Mouse (Mus musculus) liver, embryonic 12.5 days (tissue): ENCODE data around the gene Ice2. TPM values are rescaled to one million over a fixed set of nuclear protein-coding genes. Genes with fewer than 3 reads are reported as not detected.

ENCODE experiments used
- ATAC-seq: fragments of 200-750 bp; cut with Nextera tagmentation; 2 replicates; pipeline ENCODE4 v1.8.0; 2017; ENCODE audit warnings: moderate number of reproducible peaks, mild to moderate bottlenecking, moderate library complexity
- H3K27ac ChIP-seq: fragments of 300-500 bp; sonication (generic); 2 replicates; pipeline ENCODE4 v1.5.1; 2016; ENCODE audit warnings: mild to moderate bottlenecking
- H3K27me3 ChIP-seq: fragments of 300-500 bp; sonication (generic); replicated peaks from 2 replicates; pipeline ENCODE4 v1.6.1; 2016; ENCODE audit warnings: mild to moderate bottlenecking, moderate library complexity
- H3K36me3 ChIP-seq: fragments of 300-500 bp; sonication (generic); 2 replicates; pipeline ENCODE4 v1.6.1; 2016; ENCODE audit warnings: mild to moderate bottlenecking, moderate library complexity
- H3K4me1 ChIP-seq: fragments of 300-500 bp; sonication (generic); 2 replicates; pipeline ENCODE4 v1.6.1; 2016
- H3K4me2 ChIP-seq: fragments of 300-500 bp; sonication (generic); 2 replicates; pipeline ENCODE4 v1.6.1; 2016; ENCODE audit warnings: mild to moderate bottlenecking, moderate library complexity
- H3K4me3 ChIP-seq: fragments of 300-500 bp; sonication (generic); 2 replicates; pipeline ENCODE4 v1.5.1; 2016; ENCODE audit warnings: mild to moderate bottlenecking, moderate library complexity
- H3K9ac ChIP-seq: fragments of 300-500 bp; sonication (generic); 2 replicates; pipeline ENCODE4 v1.6.1; 2016; ENCODE audit warnings: mild to moderate bottlenecking, moderate library complexity
- H3K9me3 ChIP-seq: fragments of 300-500 bp; sonication (generic); replicated peaks from 2 replicates; pipeline ENCODE4 v1.6.1; 2016; ENCODE audit warnings: mild to moderate bottlenecking, moderate library complexity
- WGBS: fragments of 180-500 bp; shearing (Covaris S2); methylation state at CpG from one replicate; pipeline ENCODE4 v1.1.7; 2016; ENCODE audit not compliant: insufficient replicate concordance; 5-methylcytosine and 5-hydroxymethylcytosine counted together
- polyA plus RNA-seq: library from polyadenylated mRNA; unstranded; fragments of >200 nt; fragmentation: Nextera tagmentation; extraction: Ambion mirVana; gene quantifications from 2 replicates; pipeline ENCODE4 v1.2.1, GENCODE M21; 2016

Gene Ice2
- polyA plus RNA-seq, 1 experiment from 2014 or later = 13.4 TPM

DNA sequence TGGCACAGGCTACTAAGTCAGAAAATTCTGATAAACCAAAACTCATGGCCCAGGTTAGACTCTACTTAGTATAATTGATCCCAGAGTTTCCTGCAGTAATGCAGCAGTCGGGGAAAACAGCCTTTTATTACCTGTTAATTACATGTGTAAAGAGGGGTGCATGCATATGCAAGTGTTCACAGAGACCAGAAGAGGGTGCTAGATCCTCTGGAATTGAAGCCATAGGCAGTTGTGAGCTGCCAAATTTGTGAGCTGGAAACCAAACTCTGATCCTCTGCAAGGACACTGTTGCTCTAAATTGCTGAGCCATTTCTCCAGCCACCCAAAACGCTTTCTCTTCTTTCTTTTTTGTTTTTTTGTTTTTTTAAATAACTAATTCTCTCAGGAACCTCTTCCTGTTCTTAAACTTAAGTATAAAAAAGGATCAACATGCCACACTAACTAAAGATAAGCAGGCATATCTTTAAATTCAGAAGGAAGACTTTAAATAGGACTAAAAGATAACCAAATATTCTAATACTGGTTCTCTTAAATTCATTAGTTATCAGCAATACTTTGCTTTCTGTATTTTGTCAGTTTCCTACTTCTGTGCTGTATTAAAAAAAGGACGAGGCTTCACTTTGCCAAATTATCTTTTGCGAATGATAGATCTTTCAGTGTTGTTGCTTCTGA lies 20.6 kb upstream of the Ice2 start:
- Histone ChIP-seq H3K4me2 (no peak overlapping the region), H3K9ac (no peak overlapping the region), H3K36me3 (peaks cover 9% of the 10 kb centered on the region; the same call in 1 of the 2 replicates), H3K9me3 (no peaks in the 10 kb centered on the region), H3K4me3 (no peak overlapping the region), H3K27me3 (no peaks in the 10 kb centered on the region), H3K4me1 (no peaks in the 10 kb centered on the region), H3K27ac (no peak overlapping the region)
- no peak for ATAC-seq
- 63% methylated on average over 4 of the region's 4 CpGs for WGBS

DNA sequence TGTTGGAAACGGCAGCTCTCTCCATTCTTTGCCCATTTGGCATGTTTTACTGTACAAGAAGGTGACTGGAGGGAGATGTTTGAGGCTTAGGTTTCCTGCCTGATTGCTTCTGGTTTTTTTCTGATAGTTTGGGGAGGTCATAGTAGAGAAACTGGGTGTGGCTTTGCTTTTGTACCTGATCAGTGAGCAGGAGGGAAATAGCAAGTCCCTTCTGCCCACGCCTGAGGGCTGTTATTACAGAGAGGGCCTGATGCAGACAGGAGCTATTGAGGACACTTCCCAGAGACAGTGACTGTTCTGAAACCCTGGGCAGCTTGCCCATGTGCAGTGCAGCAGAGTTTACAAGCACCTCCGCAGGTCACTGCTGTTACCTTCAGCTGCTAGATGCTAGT lies 20.1 kb upstream of the Ice2 start:
- no peaks in the 10 kb centered on the region for H3K4me1 ChIP-seq
- H3K27ac ChIP-seq = no peak overlapping the region
- H3K4me3 ChIP-seq = no peak overlapping the region
- H3K4me2 ChIP-seq = no peak overlapping the region
- 65% methylated on average over 3 of the region's 3 CpGs for WGBS
- H3K36me3 ChIP-seq = peaks cover 9% of the 10 kb centered on the region; the same call in 1 of the 2 replicates
- H3K9ac ChIP-seq = no peak overlapping the region
- H3K27me3 ChIP-seq = no peaks in the 10 kb centered on the region
- H3K9me3 ChIP-seq = no peaks in the 10 kb centered on the region
- ATAC-seq = no peak

DNA sequence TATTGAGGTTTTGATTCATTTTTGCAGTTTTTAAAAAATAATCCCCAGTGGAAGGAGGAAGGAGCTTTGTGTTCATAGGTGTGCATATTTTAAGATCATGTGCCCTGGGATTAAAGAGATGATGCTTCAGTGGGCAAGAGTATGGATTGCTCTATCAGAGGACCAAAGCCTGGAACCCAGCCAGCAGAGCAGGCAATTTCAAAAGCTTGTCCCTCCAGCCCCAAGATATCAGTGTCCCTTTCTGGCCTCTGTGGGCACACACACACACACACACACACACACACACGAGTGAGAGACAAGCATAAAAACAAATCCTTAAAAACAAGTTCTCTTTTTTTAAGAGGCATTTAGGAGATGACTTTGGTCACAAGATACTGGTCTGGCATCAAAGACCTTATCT lies 17.2 kb upstream of the Ice2 start:
- no peaks in the 10 kb centered on the region for H3K4me1 ChIP-seq
- H3K4me2 ChIP-seq = no peak overlapping the region
- no peak overlapping the region for H3K27ac ChIP-seq
- H3K4me3 ChIP-seq = no peak overlapping the region
- H3K9me3 ChIP-seq = no peaks in the 10 kb centered on the region
- WGBS = 35% methylated on average over 1 of the region's 1 CpGs
- peaks cover 9% of the 10 kb centered on the region; the same call in 1 of the 2 replicates for H3K36me3 ChIP-seq
- H3K27me3 ChIP-seq = no peaks in the 10 kb centered on the region
- no peak for ATAC-seq
- no peak overlapping the region for H3K9ac ChIP-seq

DNA sequence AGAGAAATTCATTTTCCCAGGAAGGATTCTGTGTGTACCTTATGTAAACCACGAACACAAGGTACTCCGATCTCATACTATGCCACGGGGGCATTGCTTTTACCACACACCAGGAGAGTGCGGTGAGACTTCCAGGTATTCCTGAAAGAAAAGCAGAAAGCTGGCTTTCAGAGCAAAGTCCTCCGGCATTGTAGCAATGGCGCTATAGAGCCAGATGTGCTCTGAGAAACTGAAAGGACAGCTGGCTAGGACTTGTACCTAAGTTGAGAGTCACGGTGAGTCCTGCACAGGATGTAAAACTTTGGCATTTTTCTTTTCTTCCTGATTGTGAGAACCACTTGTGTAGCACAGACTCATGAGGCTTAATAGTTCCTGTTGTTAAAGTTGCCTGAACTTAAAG lies 16.0 kb upstream of the Ice2 start:
- 61% methylated on average over 7 of the region's 7 CpGs for WGBS
- H3K9me3 ChIP-seq = no peaks in the 10 kb centered on the region
- no peak overlapping the region for H3K27ac ChIP-seq
- no peak overlapping the region for H3K9ac ChIP-seq
- no peaks in the 10 kb centered on the region for H3K27me3 ChIP-seq
- no peaks in the 10 kb centered on the region for H3K4me1 ChIP-seq
- no peak for ATAC-seq
- 0 out of 2 replicates have a peak, but pooled peaks cover 3% of the 10 kb centered on the region for H3K36me3 ChIP-seq
- H3K4me3 ChIP-seq = no peak overlapping the region
- H3K4me2 ChIP-seq = no peak overlapping the region

DNA sequence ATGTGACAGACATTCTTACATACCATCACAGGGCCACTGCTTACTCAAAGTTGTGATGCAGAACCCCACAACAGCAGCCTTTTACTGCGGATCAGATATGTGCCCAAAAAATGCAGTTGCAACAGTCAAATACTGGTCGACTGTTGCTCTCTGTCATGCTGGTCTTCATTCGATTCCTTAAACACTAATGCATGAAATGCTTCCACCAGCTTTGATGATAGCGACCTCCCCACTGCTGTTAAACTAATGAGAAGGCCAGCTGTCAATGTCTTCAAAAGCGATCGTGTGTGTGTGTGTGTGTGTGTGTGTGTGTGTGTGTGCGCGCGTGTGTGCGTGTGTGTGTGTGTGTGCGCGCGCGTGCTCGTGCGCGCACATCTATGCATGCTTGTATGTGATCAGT lies 13.2 kb upstream of the Ice2 start:
- no peak overlapping the region for H3K27ac ChIP-seq
- H3K9me3 ChIP-seq = no peaks in the 10 kb centered on the region
- no peak overlapping the region for H3K4me2 ChIP-seq
- no peaks in the 10 kb centered on the region for H3K27me3 ChIP-seq
- H3K9ac ChIP-seq = no peak overlapping the region
- ATAC-seq = no peak
- WGBS = 87% methylated on average over 17 of the region's 17 CpGs
- H3K4me3 ChIP-seq = no peak overlapping the region
- no peaks in the 10 kb centered on the region for H3K4me1 ChIP-seq
- no peaks in the 10 kb centered on the region for H3K36me3 ChIP-seq

DNA sequence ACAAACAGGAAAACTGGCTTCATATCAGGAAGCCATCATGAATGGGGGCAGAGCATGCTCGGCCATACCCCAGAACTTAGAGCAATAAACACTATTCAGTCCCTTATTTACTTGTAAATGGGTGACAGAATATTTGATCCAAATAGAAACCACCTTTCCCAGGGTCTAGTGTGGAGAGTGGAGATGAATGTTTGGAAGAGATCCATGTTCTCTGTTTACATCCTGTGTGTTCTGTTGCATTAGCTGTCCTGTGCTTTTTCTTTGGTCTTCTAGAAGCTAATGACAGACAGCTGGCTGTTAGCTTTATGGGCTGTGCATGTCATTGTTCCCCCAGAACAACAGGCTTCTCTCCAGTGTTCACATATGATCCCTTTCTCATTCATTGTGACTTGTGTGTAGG lies 12.8 kb upstream of the Ice2 start:
- Histone ChIP-seq H3K4me1 (no peaks in the 10 kb centered on the region), H3K4me2 (no peak overlapping the region), H3K27me3 (no peaks in the 10 kb centered on the region), H3K27ac (no peak overlapping the region), H3K36me3 (no peaks in the 10 kb centered on the region), H3K9ac (no peak overlapping the region), H3K9me3 (no peaks in the 10 kb centered on the region), H3K4me3 (no peak overlapping the region)
- WGBS = 61% methylated on average over 1 of the region's 1 CpGs
- no peak for ATAC-seq

DNA sequence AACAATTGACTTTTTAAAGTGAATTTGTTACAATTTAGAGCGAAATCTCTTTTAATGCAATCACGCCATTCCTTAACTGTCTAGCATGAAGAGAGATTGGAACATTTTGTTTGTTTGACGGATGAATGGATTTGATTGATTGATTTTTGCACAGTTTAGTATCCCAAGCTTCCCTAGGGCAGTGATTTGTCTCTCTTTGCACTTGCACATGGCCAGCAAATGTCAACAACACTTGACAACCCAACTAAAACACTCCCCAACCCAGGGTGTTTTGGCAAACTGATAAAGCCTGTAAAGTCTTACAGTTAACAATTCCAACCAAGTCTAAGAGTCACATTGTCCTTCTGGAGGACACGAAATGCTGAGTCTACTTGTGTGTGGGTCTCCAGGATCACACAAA lies 10.4 kb upstream of the Ice2 start:
- no peaks in the 10 kb centered on the region for H3K36me3 ChIP-seq
- ATAC-seq = no peak
- 65% methylated on average over 4 of the region's 4 CpGs for WGBS

DNA sequence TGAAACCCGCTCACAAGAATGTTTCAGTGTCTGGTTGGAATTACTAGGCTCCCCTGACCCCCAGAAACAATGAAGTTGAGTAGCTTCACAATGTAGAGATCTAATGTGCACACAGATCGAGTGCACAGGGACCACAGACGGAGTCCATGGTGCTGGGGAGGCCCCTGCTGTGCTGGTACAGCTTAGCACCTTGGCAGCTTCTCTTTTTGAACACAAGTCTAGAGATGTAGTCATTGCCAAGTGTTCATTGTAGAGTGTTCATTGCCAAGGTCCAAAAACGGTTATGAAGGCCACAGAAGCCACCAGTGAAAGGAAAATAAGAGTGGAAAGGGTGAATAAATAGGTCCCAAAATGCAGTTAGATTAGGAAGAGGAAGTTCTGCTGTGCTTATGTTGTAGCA lies 7.1 kb upstream of the Ice2 start:
- Histone ChIP-seq H3K27me3 (no peaks in the 10 kb centered on the region), H3K27ac (no peak overlapping the region), H3K9ac (no peak overlapping the region), H3K4me1 (no peaks in the 10 kb centered on the region), H3K36me3 (no peaks in the 10 kb centered on the region), H3K4me3 (no peak overlapping the region), H3K4me2 (no peak overlapping the region), H3K9me3 (no peaks in the 10 kb centered on the region)
- 55% methylated on average over 4 of the region's 4 CpGs for WGBS
- ATAC-seq = no peak

More for the DNA sequence above, 10.4 kb upstream of the Ice2 start:
- H3K27ac ChIP-seq = no peak overlapping the region
- H3K9me3 ChIP-seq = no peaks in the 10 kb centered on the region
- H3K9ac ChIP-seq = no peak overlapping the region
- H3K4me1 ChIP-seq = no peaks in the 10 kb centered on the region
- H3K4me3 ChIP-seq = no peak overlapping the region
- no peaks in the 10 kb centered on the region for H3K27me3 ChIP-seq
- no peak overlapping the region for H3K4me2 ChIP-seq

DNA sequence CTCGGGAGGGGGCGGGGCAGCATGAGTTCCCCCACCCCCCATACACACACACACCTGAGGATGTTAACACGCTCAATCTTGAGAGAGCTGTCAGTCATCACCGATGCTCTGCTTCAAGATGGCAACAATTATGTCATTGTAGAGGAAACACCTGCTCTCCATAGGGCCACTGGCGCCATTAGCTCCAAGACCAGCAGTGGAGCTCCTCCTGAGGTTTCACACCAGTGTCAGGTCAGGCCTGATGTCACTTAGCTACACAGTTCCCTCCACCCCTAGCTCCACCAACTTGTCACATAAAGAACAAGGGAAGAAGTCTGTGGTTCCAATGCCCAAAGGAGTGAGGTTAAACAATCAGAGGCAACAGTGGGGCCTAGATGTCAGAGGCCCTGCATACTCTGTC lies 3.5 kb upstream of the Ice2 start:
- no peaks in the 10 kb centered on the region for H3K9me3 ChIP-seq
- H3K4me2 ChIP-seq = no peak overlapping the region
- no peak overlapping the region for H3K9ac ChIP-seq
- no peak overlapping the region for H3K27ac ChIP-seq
- peaks cover 13% of the 10 kb centered on the region for H3K4me1 ChIP-seq
- no peak overlapping the region for H3K4me3 ChIP-seq
- no peaks in the 10 kb centered on the region for H3K27me3 ChIP-seq
- no peaks in the 10 kb centered on the region for H3K36me3 ChIP-seq
- 75% methylated on average over 5 of the region's 5 CpGs for WGBS
- no peak for ATAC-seq

DNA sequence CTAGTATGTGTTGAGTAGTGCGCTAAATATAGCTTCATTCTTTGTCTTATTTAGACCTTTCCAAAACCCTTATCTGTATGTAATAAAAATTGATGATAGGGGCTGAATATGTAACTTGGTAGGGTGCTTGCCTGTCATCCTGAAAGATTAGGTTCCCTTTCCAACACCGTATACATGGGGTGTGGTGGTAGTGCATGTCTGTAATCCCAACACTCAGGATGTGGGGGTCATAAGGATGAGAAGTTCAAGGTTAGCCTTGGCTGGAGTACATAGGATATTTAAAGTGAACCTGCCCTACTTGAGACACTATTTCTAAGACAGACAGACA lies 310 bp upstream of the Ice2 start:
- Histone ChIP-seq H3K27ac (peak overlapping the region; percentile 80; the same call in 1 of the 2 replicates), H3K9ac (peak overlapping the region; percentile 80), H3K27me3 (no peaks in the 10 kb centered on the region), H3K4me3 (peak overlapping the region; percentile 73), H3K36me3 (0 out of 2 replicates have a peak, but pooled peaks cover 9% of the 10 kb centered on the region), H3K9me3 (no peaks in the 10 kb centered on the region), H3K4me2 (peak overlapping the region; percentile 93), H3K4me1 (peaks cover 16% of the 10 kb centered on the region)
- peak; percentile 28 for ATAC-seq
- WGBS = 54% methylated on average over 2 of the region's 2 CpGs

DNA sequence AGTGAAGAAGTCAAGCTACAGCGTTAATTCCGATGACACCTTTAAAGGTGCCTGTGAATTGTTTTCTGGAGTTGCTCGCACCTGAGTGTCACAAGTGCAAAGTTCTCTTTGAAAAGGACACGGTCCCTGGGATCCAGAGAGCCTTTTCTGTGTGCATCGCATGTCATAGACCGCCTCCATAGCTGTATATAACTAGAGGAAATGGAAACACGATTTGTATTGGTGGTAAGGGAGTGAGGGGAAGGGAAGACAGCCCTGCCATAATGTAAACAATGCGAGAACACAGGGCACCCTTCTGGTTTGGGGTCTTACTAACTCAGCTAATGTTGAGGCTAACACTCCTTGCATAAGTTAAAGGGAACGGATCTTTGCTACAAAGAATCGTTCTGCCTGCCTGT lies 746 bp downstream of the Ice2 start:
- H3K4me2 ChIP-seq = peak overlapping the region; percentile 93
- 0 out of 2 replicates have a peak, but pooled peaks cover 9% of the 10 kb centered on the region for H3K36me3 ChIP-seq
- 9% methylated on average over 10 of the region's 10 CpGs for WGBS
- no peaks in the 10 kb centered on the region for H3K27me3 ChIP-seq
- H3K4me3 ChIP-seq = peak overlapping the region; percentile 73
- H3K9ac ChIP-seq = peak overlapping the region; percentile 80
- peak; percentile 48; the same call in 1 of the 2 replicates for ATAC-seq
- H3K27ac ChIP-seq = peak overlapping the region; percentile 80; the same call in 1 of the 2 replicates
- peaks cover 16% of the 10 kb centered on the region for H3K4me1 ChIP-seq
- no peaks in the 10 kb centered on the region for H3K9me3 ChIP-seq

DNA sequence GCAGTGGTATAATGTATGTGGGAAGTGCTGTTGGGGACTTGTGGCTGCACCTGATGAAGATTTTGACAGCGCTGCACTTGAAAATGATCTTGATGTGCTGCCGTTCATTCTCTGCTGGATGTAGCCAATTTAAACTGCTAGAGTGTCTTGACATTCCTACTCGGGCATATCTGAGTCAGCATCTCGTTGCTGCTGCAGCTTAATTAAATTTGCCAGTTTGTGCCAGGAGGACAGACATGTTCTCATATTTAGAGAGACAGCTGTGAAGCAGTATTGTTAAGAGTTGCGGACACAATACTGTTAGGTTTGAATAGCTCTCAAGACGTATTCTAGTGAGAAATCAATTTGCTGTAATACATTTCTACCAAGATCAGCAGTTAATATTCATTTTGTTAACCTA lies 7.0 kb downstream of the Ice2 start:
- H3K4me1 ChIP-seq = no peaks in the 10 kb centered on the region
- no peak overlapping the region for H3K4me2 ChIP-seq
- peaks cover 21% of the 10 kb centered on the region; the same call in 1 of the 2 replicates for H3K36me3 ChIP-seq
- H3K27ac ChIP-seq = no peak overlapping the region
- no peaks in the 10 kb centered on the region for H3K27me3 ChIP-seq
- H3K9me3 ChIP-seq = no peaks in the 10 kb centered on the region
- ATAC-seq = no peak
- 79% methylated on average over 6 of the region's 6 CpGs for WGBS
- no peak overlapping the region for H3K9ac ChIP-seq
- H3K4me3 ChIP-seq = no peak overlapping the region

DNA sequence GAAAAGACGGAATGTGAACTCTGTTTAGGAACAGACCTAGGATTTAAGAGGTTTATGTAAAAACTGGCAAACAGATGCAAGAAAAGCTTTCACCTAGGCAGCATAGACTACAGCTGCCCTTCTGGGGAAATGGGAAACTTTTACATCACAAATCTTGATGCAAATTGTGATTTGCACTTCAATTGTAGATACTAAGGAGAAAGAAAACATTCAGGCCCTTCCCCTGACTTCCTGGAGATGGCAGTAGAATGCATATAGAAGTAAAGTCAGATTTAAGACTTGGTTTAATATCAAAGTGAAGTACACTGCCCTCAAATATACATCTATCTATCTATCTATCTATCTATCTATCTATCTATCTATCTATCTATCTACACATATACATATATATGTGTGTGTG lies 21.8 kb downstream of the Ice2 start:
- no peak overlapping the region for H3K4me3 ChIP-seq
- WGBS = 86% methylated on average over 1 of the region's 1 CpGs
- no peaks in the 10 kb centered on the region for H3K9me3 ChIP-seq
- H3K27me3 ChIP-seq = no peaks in the 10 kb centered on the region
- H3K9ac ChIP-seq = no peak overlapping the region
- H3K4me2 ChIP-seq = no peak overlapping the region
- ATAC-seq = no peak
- H3K27ac ChIP-seq = no peak overlapping the region
- H3K36me3 ChIP-seq = peaks cover 81% of the 10 kb centered on the region
- no peaks in the 10 kb centered on the region for H3K4me1 ChIP-seq
